Mouse (Mus musculus) inflammation-experienced regulatory T-cells, adult 16 weeks (primary cell): ENCODE measurements around the gene Slc25a24. TPM values are rescaled to one million over a fixed set of nuclear protein-coding genes. Genes with fewer than 3 reads are reported as not detected.

Source experiments
- polyA plus RNA-seq: library from polyadenylated mRNA; unstranded; fragments of 100-300 nt; shearing (Covaris generic); gene quantifications from one replicate; pipeline ENCODE4 v1.2.1, GENCODE M21; 2017

The Slc25a24 gene
- 23.5 TPM for polyA plus RNA-seq

DNA sequence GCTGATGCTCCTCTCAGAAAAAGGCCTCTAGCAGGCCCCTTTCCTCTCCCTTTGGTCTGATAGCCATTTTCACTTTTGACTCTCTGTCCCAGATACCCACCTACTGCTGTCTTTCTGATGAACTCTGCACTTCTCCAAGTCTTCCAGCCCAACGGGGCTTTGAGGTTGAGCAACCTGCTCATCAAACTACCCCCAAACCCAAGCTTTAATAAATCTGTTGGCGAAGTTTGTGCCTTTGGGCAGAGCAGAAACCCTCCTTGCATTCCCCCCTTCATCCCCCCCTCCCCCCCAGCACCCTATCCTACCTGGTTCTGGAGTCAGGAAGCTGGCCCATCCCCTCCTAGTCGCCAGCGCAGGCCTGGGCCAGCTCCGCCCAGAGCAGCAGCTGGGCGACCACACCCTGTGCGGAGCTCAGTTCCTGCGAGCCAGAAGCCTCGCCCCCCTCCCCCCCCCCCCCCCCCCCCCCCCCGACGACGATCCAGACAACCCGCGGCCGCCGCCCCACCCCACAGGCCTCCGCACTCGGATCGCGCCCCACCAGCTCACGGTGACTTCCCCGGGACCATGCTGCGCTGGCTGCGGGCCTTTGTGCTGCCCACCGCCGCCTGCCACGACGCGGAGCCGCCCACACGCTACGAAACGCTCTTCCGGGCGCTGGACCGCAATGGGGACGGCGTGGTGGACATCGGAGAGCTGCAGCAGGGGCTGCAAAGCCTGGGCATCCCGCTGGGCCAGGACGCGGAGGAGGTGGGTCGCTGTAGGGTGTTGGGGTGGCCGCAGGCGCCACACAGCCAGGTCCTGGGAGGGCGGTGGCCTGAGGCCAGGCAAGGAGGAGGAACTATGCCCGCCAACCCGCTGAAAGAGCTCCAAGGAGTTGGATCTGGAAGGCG, at the start of gene Slc25a24:
Slc25a24 (plus strand) TSS at position 509 of the 890 bp plus-strand sequence.

DNA sequence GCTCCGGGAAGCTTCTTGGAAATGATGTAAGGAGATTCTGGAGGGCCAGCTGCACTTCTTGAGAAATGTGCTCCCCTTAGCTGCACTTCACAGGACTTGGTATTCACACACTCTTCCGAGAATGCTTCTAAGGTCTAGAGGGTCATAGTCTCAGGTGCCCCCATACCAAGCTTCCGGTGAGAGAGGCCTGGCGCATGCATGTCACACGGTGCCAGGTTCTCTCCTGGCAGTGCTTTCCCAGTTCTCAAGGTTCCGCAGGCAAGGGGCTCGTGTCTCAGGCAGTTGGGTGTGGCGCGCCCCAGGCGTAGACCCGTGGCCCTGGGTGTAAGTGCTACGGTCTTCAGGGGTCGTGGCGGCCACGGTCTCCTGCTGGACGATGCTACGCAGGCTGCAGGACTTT, 42.8 kb upstream of the Slc25a24 start, which contains the start of gene Slc25a54:
Slc25a54 (plus strand) TSS at position 301 of the 400 bp plus-strand sequence.

Other genes with a start within 250 kb of the Slc25a24 start
- 0.24 TPM for gene Fndc7, start 233.1 kb upstream of the Slc25a24 start, polyA plus RNA-seq
- 94.3 TPM for gene Prpf38b, start 211.4 kb upstream of the Slc25a24 start, polyA plus RNA-seq
- gene Henmt1, start 183.3 kb upstream of the Slc25a24 start, polyA plus RNA-seq = 0.98 TPM
- gene Gm9857, start 182.7 kb upstream of the Slc25a24 start, polyA plus RNA-seq = not detected
- gene Fam102b, start 95.5 kb upstream of the Slc25a24 start, polyA plus RNA-seq = 1.2 TPM
- gene Slc25a54, start 42.7 kb upstream of the Slc25a24 start, polyA plus RNA-seq = not detected
- gene Vav3, start 217.5 kb downstream of the Slc25a24 start, polyA plus RNA-seq = 9.3 TPM